Mouse (Mus musculus) effector memory CD4-positive, alpha-beta T cell, adult 7 months (primary cell): ENCODE measurements around the gene Zfp92. TPM values are rescaled to one million over a fixed set of nuclear protein-coding genes. Genes with fewer than 3 reads are reported as not detected.

Source experiments
- polyA plus RNA-seq: library from polyadenylated mRNA; unstranded; fragments of 100-300 nt; shearing (Covaris generic); gene quantifications from one replicate; pipeline ENCODE4 v1.2.1, GENCODE M21; 2017

The Zfp92 gene
- not detected for polyA plus RNA-seq

GRCm38 (mm10) chrX:73410880-73411517 lies at the start of gene Zfp92:
Gene Zfp92 (plus strand): TSS chrX:73411096.

GRCm38 (mm10) chrX:73398636-73399035 lies 12.3 kb upstream of the Zfp92 start, which contains the start of gene Gm18336:
Gene Gm18336 (minus strand): TSS chrX:73398736.

GRCm38 (mm10) chrX:73435252-73435651 lies 24.4 kb downstream of the Zfp92 start, which contains the start of gene Trex2:
Gene Trex2 (minus strand): TSS chrX:73435344.

GRCm38 (mm10) chrX:73458877-73459392 lies 48.0 kb downstream of the Zfp92 start, which contains the start of gene Haus7:
Gene Haus7 (minus strand): TSS chrX:73459044.

Other genes starting within 250 kb of the Zfp92 start
- not detected for gene Spin2d, start 234.1 kb upstream of the Zfp92 start, polyA plus RNA-seq
- 31.8 TPM for gene Xlr3b, start 218.9 kb upstream of the Zfp92 start, polyA plus RNA-seq
- 167 TPM for gene Xlr4b, start 196.8 kb upstream of the Zfp92 start, polyA plus RNA-seq
- gene F8a, start 182.8 kb upstream of the Zfp92 start, polyA plus RNA-seq = 15.3 TPM
- gene Xlr4c, start 168.0 kb upstream of the Zfp92 start, polyA plus RNA-seq = 102 TPM
- 0.67 TPM for gene Xlr3c, start 145.7 kb upstream of the Zfp92 start, polyA plus RNA-seq
- gene Xlr5a, start 118.1 kb upstream of the Zfp92 start, polyA plus RNA-seq = 0.51 TPM
- gene Xlr5c, start 118.1 kb upstream of the Zfp92 start, polyA plus RNA-seq = not detected
- not detected for gene Gm45015, start 74.3 kb upstream of the Zfp92 start, polyA plus RNA-seq
- 10.5 TPM for gene Zfp275, start 68.5 kb upstream of the Zfp92 start, polyA plus RNA-seq
- not detected for gene Gm18336, start 12.4 kb upstream of the Zfp92 start, polyA plus RNA-seq
- not detected for gene Trex2, start 24.2 kb downstream of the Zfp92 start, polyA plus RNA-seq
- gene Haus7, start 47.9 kb downstream of the Zfp92 start, polyA plus RNA-seq = 35.1 TPM
- gene Bgn, start 72.5 kb downstream of the Zfp92 start, polyA plus RNA-seq = not detected
- not detected for gene Atp2b3, start 92.0 kb downstream of the Zfp92 start, polyA plus RNA-seq
- gene Dusp9, start 228.3 kb downstream of the Zfp92 start, polyA plus RNA-seq = not detected
- gene Pnck, start 249.0 kb downstream of the Zfp92 start, polyA plus RNA-seq = 2.1 TPM